Mouse (Mus musculus) liver, adult 2 months (tissue): Measurements from ENCODE around the gene Ugt8a. TPM values are rescaled to one million over a fixed set of nuclear protein-coding genes. Genes with fewer than 3 reads are reported as not detected.

Experiments used
- DNase-seq: peaks from one replicate; pipeline ENCODE4 v3.0.0-alpha.2; 2011; ENCODE audit warnings: low read depth, low spot score; ENCODE audit errors: extremely low read depth
- H3K27ac ChIP-seq: fragments of 200-500 bp; replicated peaks from 2 replicates; pipeline ENCODE4 v1.5.1; 2012; ENCODE audit warnings: low read depth, mild to moderate bottlenecking, control low read depth, inconsistent platforms, low read length; ENCODE audit not compliant: insufficient read depth
- H3K27me3 ChIP-seq: fragments of 200-500 bp; 2 replicates; pipeline ENCODE4 v1.6.1; 2012; ENCODE audit warnings: mild to moderate bottlenecking, moderate library complexity, low read length, inconsistent platforms; ENCODE audit not compliant: control insufficient read depth, insufficient read depth
- H3K36me3 ChIP-seq: fragments of 200-500 bp; 2 replicates; pipeline ENCODE4 v1.6.1; 2012; ENCODE audit warnings: low read length, inconsistent platforms; ENCODE audit not compliant: control insufficient read depth, insufficient read depth
- H3K4me1 ChIP-seq: fragments of 200-500 bp; 2 replicates; pipeline ENCODE4 v1.6.1; 2011; ENCODE audit warnings: low read length; ENCODE audit not compliant: control insufficient read depth, insufficient read depth
- H3K4me3 ChIP-seq: fragments of 200-500 bp; 2 replicates; pipeline ENCODE4 v1.5.1; 2011; ENCODE audit warnings: low read depth, mild to moderate bottlenecking, control low read depth, low read length, moderate library complexity; ENCODE audit not compliant: insufficient read depth
- H3K79me2 ChIP-seq: fragments of 200-500 bp; 2 replicates; pipeline ENCODE4 v1.6.1; 2012; ENCODE audit warnings: inconsistent platforms, mild to moderate bottlenecking, low read length, moderate library complexity; ENCODE audit not compliant: control insufficient read depth, insufficient read depth
- H3K9ac ChIP-seq: fragments of 200-500 bp; 2 replicates; pipeline ENCODE4 v1.6.1; 2012; ENCODE audit warnings: low read depth, mild to moderate bottlenecking, control low read depth, inconsistent platforms, low read length
- CTCF ChIP-seq: fragments of 200-500 bp; IDR thresholded peaks from 2 replicates; pipeline ENCODE4 v1.5.1; 2011; ENCODE audit warnings: low read depth, low read length, control low read depth
- POLR2A ChIP-seq: fragments of 200-500 bp; IDR thresholded peaks from 2 replicates; pipeline ENCODE4 v1.6.1; 2011; ENCODE audit warnings: low read length, control low read depth; ENCODE audit not compliant: insufficient read depth; ENCODE audit errors: extremely low read depth
- WGBS: fragments of 180-500 bp; shearing (Covaris S2); methylation state at CpG from one replicate; pipeline ENCODE4 v1.1.7; 2018; 5-methylcytosine and 5-hydroxymethylcytosine counted together
- polyA plus RNA-seq: library from polyadenylated mRNA; depleted of rRNA; stranded (reverse); fragments of >200 nt; gene quantifications from 2 replicates; pipeline ENCODE4 v1.2.3, GENCODE M21; 2012; rRNA removed
- total RNA-seq: library from RNA; depleted of rRNA; stranded (reverse); fragments of >200 nt; gene quantifications from 2 replicates; pipeline ENCODE4 v1.2.3, GENCODE M21; 2014; rRNA removed

Gene Ugt8a
- total RNA-seq (0.20 and 0.37 TPM in 2 replicates), polyA plus RNA-seq (not detected in 2 replicates)

DNA sequence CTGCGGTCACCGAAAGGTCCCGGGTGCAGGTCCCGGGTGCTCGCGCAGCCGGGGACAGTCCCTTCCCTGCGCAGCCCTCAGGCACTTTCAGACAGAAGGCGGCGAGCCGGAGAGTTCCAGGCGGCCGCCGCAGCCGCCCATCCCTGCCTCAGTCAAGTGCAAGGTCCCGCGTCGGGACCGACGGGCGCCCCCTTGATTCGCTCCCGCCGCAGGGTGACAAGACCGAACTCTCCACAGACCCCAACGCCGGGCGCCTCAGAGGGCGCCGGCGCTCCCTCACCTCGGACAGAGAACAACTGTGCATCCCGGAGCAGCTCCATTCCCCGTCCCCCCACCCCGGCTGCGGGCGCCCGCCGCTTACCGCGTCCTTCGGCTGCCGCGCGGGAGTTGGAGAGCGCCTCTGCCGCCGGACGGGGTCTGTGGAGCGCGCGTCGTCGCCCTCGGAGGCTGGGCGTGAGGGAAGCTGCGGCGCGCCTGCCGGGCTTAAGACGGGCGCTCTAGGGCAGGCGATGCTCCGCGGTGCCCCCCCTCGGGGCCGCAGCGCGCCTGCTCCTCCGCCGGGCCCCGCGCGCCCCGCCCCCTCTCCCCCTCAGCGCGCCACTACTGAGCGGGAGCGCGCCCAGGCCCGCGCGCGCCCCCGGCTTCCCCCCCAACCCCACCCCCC is at the start of gene Ugt8a:
TSS of gene Ugt8a (minus strand) at position 528 of the 664 bp plus-strand sequence.
- TF ChIP-seq CTCF (no peak), POLR2A (no peak)
- DNase-seq: no peak
- Histone ChIP-seq H3K27me3 (peaks cover 7% of the 10 kb centered on the region; the same call in 1 of the 2 replicates), H3K36me3 (no peaks in the 10 kb centered on the region), H3K9ac (no peak within 1 kb of the TSS), H3K4me3 (peak within 1 kb of the TSS; percentile 23; the same call in 1 of the 2 replicates), H3K79me2 (no peaks in the 10 kb centered on the region), H3K27ac (no peak within 1 kb of the TSS), H3K4me1 (no peaks in the 10 kb centered on the region)
- WGBS: 1% methylated on average over 63 of the region's 85 CpGs

DNA sequence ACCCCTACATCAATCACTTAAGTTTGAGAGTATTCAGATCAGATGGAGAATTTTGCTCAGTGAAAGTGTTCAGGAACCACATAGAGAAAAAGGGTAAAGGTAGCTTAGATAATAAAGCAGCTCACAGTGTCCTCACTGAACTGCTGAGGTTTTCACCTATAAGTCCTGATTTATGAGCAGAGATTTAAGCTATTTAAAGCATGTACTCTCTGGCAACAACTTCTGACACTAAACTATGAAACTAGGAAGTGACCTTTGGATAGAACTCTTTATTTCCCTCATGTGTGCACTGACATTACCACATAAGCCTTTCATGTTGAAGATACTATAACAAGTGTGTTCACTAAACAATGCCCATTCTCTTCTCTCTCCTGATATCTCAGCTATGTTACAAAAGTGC is 48.2 kb upstream of the Ugt8a start:
- no peak for TF ChIP-seq POLR2A
- no peak for TF ChIP-seq CTCF
- no peak overlapping the region for H3K27ac ChIP-seq
- H3K36me3 ChIP-seq: no peaks in the 10 kb centered on the region
- no peaks in the 10 kb centered on the region for H3K79me2 ChIP-seq
- no peaks in the 10 kb centered on the region for H3K4me1 ChIP-seq
- no peak for DNase-seq
- H3K9ac ChIP-seq: no peak overlapping the region
- H3K4me3 ChIP-seq: no peak overlapping the region
- no peaks in the 10 kb centered on the region for H3K27me3 ChIP-seq

GRCm38 (mm10) chr3:125983707-125984420 is 45.4 kb upstream of the Ugt8a start:
- no peak overlapping the region for H3K4me3 ChIP-seq
- H3K27me3 ChIP-seq: no peaks in the 10 kb centered on the region
- H3K27ac ChIP-seq: no peak overlapping the region
- no peaks in the 10 kb centered on the region for H3K79me2 ChIP-seq
- no peak for TF ChIP-seq POLR2A
- no peak for TF ChIP-seq CTCF
- 86% methylated on average over 2 of the region's 2 CpGs for WGBS
- no peaks in the 10 kb centered on the region for H3K4me1 ChIP-seq
- no peaks in the 10 kb centered on the region for H3K36me3 ChIP-seq
- H3K9ac ChIP-seq: no peak overlapping the region
- no peak for DNase-seq

- H3K9ac ChIP-seq: no peak overlapping the region
- DNase-seq: no peak
- 69% methylated on average over 3 of the region's 3 CpGs for WGBS
Observed at GRCm38 (mm10) chr3:125979475-125979874, 41.1 kb upstream of the Ugt8a start.

GRCm38 (mm10) chr3:125975899-125976298 is 37.5 kb upstream of the Ugt8a start:
- no peaks in the 10 kb centered on the region for H3K27me3 ChIP-seq
- H3K4me3 ChIP-seq: no peak overlapping the region
- 61% methylated on average over 4 of the region's 4 CpGs for WGBS
- no peak overlapping the region for H3K27ac ChIP-seq
- H3K4me1 ChIP-seq: no peaks in the 10 kb centered on the region
- no peak for TF ChIP-seq CTCF
- no peak for TF ChIP-seq POLR2A
- no peaks in the 10 kb centered on the region for H3K36me3 ChIP-seq
- no peak overlapping the region for H3K9ac ChIP-seq
- H3K79me2 ChIP-seq: no peaks in the 10 kb centered on the region
- DNase-seq: no peak

More at GRCm38 (mm10) chr3:125979475-125979874, 41.1 kb upstream of the Ugt8a start:
- Histone ChIP-seq H3K4me3 (no peak overlapping the region), H3K79me2 (no peaks in the 10 kb centered on the region), H3K27ac (no peak overlapping the region), H3K4me1 (no peaks in the 10 kb centered on the region), H3K36me3 (no peaks in the 10 kb centered on the region), H3K27me3 (no peaks in the 10 kb centered on the region)
- TF ChIP-seq POLR2A (no peak), CTCF (no peak)

GRCm38 (mm10) chr3:125969458-125969857 is 31.0 kb upstream of the Ugt8a start:
- H3K27me3 ChIP-seq: no peaks in the 10 kb centered on the region
- no peak overlapping the region for H3K4me3 ChIP-seq
- WGBS: 85% methylated on average over 4 of the region's 4 CpGs
- DNase-seq: no peak
- H3K36me3 ChIP-seq: no peaks in the 10 kb centered on the region
- TF ChIP-seq CTCF (no peak), POLR2A (no peak)
- no peaks in the 10 kb centered on the region for H3K4me1 ChIP-seq
- no peak overlapping the region for H3K9ac ChIP-seq
- no peaks in the 10 kb centered on the region for H3K79me2 ChIP-seq
- no peak overlapping the region for H3K27ac ChIP-seq
